Mouse (Mus musculus) thymus, adult 2 months (tissue): ENCODE measurements around the gene Trim65. TPM values are rescaled to one million over a fixed set of nuclear protein-coding genes. Genes with fewer than 3 reads are reported as not detected.

Experiments used
- DNase-seq: peaks from one replicate; pipeline ENCODE4 v3.0.0; 2021
- H3K27ac ChIP-seq: fragments of 200-500 bp; 2 replicates; pipeline ENCODE4 v1.5.1; 2012; ENCODE audit warnings: low read length, control low read depth; ENCODE audit not compliant: control insufficient read depth, insufficient read depth
- H3K27me3 ChIP-seq: fragments of 200-500 bp; 2 replicates; pipeline ENCODE4 v1.6.1; 2012; ENCODE audit warnings: mild to moderate bottlenecking, low read length, moderate library complexity, mixed read lengths; ENCODE audit not compliant: control insufficient read depth, insufficient read depth
- H3K36me3 ChIP-seq: fragments of 200-500 bp; 2 replicates; pipeline ENCODE4 v1.6.1; 2012; ENCODE audit warnings: mild to moderate bottlenecking, low read length, moderate library complexity; ENCODE audit not compliant: control insufficient read depth, insufficient read depth
- H3K4me1 ChIP-seq: fragments of 200-500 bp; replicated peaks from 2 replicates; pipeline ENCODE4 v1.6.1; 2012; ENCODE audit warnings: low read length; ENCODE audit not compliant: control insufficient read depth, insufficient read depth
- H3K4me3 ChIP-seq: fragments of 200-500 bp; 2 replicates; pipeline ENCODE4 v1.5.1; 2012; ENCODE audit warnings: mild to moderate bottlenecking, low read length, control low read depth, moderate library complexity; ENCODE audit not compliant: control insufficient read depth, insufficient read depth
- CTCF ChIP-seq: fragments of 200-500 bp; IDR thresholded peaks from 2 replicates; pipeline ENCODE4 v1.5.1; 2012; ENCODE audit warnings: mild to moderate bottlenecking, control low read depth, low read length, moderate library complexity, borderline replicate concordance; ENCODE audit not compliant: control insufficient read depth, poor library complexity, insufficient read depth; ENCODE audit errors: extremely low read depth
- POLR2A ChIP-seq: fragments of 200-500 bp; IDR thresholded peaks from 2 replicates; pipeline ENCODE4 v1.6.1; 2012; ENCODE audit warnings: mild to moderate bottlenecking, low read length, control low read depth, moderate library complexity; ENCODE audit not compliant: control insufficient read depth, poor library complexity, insufficient read depth; ENCODE audit errors: extremely low read depth
- WGBS: fragments of 180-500 bp; shearing (Covaris S2); methylation state at CpG from one replicate; pipeline ENCODE4 v1.1.7; 2018; 5-methylcytosine and 5-hydroxymethylcytosine counted together
- polyA plus RNA-seq: library from polyadenylated mRNA; depleted of rRNA; stranded (reverse); fragments of >200 nt; gene quantifications from 2 replicates; pipeline ENCODE4 v1.2.3, GENCODE M21; 2012

Gene Trim65
- polyA plus RNA-seq, 1 experiment = 24.5 TPM

DNA sequence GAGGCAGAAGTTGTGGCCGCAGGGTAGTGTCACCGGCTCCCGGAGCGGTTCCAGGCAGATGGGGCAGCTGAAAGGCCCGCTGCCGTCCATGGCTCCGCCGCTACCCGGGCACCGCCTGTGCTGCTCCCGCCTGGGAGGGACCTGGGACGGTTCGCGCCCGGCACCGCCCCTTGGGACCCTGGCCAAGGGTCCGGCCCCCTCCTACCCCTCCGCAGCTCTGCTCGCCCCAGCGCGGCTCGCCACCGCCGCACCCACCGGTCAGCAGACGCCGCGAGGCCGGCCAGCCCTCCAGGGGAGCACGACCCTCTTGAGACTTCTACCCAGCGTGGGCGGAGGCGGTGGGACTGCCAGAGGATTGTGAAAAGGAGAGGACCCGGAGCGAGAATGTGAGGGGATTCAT, 20.8 kb downstream of the Trim65 start:
- peaks cover 8% of the 10 kb centered on the region; the same call in 1 of the 2 replicates for H3K4me1 ChIP-seq
- peaks cover 11% of the 10 kb centered on the region; the same call in 1 of the 2 replicates for H3K27me3 ChIP-seq
- DNase-seq = no peak
- H3K4me3 ChIP-seq = peak overlapping the region; percentile 33
- no peak for TF ChIP-seq POLR2A
- TF ChIP-seq CTCF = no peak
- H3K27ac ChIP-seq = no peak overlapping the region
- 5% methylated on average over 35 of the region's 35 CpGs for WGBS
- H3K36me3 ChIP-seq = no peaks in the 10 kb centered on the region

DNA sequence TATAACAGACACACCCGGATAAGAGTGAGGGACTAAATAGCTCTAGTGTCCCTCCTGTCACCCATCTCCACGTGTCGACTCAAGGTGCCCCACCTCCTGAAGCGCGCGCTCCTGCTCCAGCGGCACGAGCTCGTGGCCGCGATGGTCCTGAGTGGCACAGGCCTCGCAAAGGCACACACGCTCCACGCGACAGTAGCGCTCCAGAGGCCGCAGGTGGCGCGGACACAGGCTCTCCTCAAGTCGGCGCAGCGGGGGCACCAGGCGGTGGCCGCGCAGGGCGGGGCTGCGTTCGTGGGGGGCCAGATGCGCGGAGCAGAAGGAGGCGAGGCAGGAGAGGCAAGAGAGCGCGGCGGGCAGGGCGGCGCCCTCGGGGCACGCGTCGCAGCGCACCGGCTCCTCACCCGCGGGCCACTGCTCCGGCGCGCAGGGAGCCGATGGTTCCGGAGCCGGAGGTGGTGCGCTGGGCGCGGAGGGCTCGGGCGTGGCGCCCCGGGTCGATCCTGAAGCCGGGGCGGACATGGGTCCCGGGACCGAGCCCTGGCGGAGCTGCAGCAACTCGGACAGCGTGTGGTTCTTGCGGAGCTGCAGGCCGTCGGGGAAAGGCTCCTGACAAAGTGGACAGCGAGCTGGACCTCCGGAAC, 21.4 kb downstream of the Trim65 start:
- no peak for DNase-seq
- H3K27me3 ChIP-seq = peaks cover 11% of the 10 kb centered on the region; the same call in 1 of the 2 replicates
- TF ChIP-seq POLR2A (no peak), CTCF (no peak)
- no peaks in the 10 kb centered on the region for H3K36me3 ChIP-seq
- WGBS = 2% methylated on average over 70 of the region's 70 CpGs
- H3K27ac ChIP-seq = no peak overlapping the region
- H3K4me3 ChIP-seq = peak overlapping the region; percentile 33
- peaks cover 8% of the 10 kb centered on the region; the same call in 1 of the 2 replicates for H3K4me1 ChIP-seq

DNA sequence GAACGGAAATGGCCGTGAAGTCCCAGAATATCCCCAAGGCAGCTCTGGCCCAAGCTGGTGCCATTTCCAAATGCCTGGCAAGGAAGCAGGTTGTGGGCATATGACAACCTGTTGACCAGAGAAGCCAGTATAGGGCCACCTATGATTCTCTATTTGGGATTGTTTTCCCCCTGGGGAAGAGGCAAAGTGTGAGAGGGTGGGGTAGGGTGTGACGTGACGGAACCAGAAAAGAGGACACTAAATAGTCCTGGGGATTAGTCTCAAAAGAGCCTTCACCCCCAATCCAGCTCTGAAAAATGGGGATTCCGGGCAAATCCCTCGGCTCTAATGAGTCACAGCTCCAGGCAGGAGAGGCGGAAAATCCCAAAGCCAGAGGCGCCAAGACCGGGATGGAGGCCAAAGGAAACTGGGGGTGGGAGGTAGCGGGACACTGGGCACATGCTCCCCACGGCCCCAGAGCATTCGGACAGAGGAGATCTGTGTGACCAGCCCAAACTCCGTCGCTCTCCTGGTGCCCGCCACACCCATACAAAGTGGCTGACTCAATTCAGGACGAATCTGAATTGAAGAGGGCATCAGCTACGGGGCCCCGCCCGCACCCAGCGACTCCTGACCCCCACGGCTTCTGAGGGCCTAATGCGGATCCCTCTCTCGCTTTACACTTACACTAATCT, 22.3 kb downstream of the Trim65 start:
- 68% methylated on average over 23 of the region's 23 CpGs for WGBS
- TF ChIP-seq CTCF (no peak), POLR2A (no peak)
- Histone ChIP-seq H3K27me3 (peaks cover 11% of the 10 kb centered on the region; the same call in 1 of the 2 replicates), H3K4me1 (peaks cover 8% of the 10 kb centered on the region; the same call in 1 of the 2 replicates), H3K27ac (peak overlapping the region; percentile 19; the same call in 1 of the 2 replicates), H3K36me3 (no peaks in the 10 kb centered on the region), H3K4me3 (0 out of 2 replicates have a peak overlapping the region, but pooled peaks have one; percentile 7)
- DNase-seq = no peak

DNA sequence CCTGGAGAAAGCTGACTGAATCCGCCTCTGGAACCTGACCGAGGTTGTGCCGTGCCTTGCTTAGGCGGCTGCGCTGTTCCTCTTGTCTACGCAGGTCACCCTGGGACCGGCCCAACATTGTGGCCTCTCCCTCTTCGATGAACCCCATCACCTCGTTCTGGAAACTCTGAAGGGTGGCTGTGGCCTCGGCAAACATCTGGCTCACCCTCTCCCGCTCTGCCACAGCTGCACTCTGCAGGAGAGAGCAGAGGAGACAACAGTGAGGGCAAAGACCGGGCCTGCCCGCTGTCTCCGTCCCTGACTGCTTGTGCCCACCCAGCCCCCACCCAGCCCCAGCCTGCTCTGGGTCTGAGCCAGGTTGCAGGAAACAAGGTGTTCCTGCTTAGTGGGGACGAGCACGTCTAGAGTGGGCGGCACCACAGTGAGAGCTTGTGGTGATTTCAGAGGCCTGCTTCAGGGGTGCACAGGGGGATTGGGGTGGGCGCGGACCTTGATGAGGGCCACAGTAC, 23.1 kb downstream of the Trim65 start:
- no peak for DNase-seq
- H3K4me3 ChIP-seq = 0 out of 2 replicates have a peak overlapping the region, but pooled peaks have one; percentile 7
- peaks cover 8% of the 10 kb centered on the region; the same call in 1 of the 2 replicates for H3K4me1 ChIP-seq
- H3K27me3 ChIP-seq = peaks cover 11% of the 10 kb centered on the region; the same call in 1 of the 2 replicates
- H3K36me3 ChIP-seq = no peaks in the 10 kb centered on the region
- WGBS = 84% methylated on average over 19 of the region's 19 CpGs
- H3K27ac ChIP-seq = peak overlapping the region; percentile 19; the same call in 1 of the 2 replicates
- no peak for TF ChIP-seq CTCF
- no peak for TF ChIP-seq POLR2A

DNA sequence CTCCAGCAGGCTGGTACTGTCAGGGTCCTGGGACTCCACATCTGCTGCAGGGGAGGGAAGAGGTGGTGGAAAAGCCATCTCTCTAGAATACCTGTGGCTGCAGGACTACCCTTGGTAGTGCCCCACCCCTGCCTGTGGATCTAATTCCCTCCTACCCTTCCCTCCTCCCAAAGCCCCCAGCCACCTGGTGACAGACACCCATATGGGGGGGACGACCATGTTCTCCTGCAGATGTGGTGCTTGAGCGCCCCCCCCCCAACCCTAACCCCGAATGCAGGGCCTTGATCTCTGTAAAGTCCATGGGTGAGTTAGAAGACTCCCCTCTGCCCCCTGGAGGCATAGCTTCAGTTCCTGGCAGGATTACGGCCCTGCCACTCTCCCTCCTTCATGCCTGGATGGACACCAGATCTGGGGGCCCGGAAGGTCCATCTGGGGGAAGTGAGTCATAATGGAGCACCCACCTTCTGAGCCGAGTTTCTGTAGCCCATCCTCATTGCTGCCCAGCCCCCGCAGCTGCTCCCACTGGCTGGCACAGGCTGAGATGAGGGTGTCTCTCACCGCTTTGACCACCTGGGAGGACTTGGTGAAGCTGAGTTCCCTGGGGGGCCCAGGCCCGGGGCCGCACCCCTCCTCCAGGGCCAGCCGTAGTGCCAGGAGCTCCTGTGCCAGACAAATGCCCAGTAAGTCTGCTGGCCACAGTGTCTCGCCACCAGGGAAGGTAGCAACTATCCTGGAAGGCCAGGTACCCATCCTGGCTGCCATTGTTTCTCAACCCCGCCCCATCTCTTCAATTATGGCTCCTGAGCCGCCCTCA, 23.8 kb downstream of the Trim65 start:
- no peak overlapping the region for H3K4me3 ChIP-seq
- TF ChIP-seq POLR2A (no peak), CTCF (no peak)
- no peak overlapping the region for H3K27ac ChIP-seq
- H3K4me1 ChIP-seq = peaks cover 8% of the 10 kb centered on the region; the same call in 1 of the 2 replicates
- peaks cover 11% of the 10 kb centered on the region; the same call in 1 of the 2 replicates for H3K27me3 ChIP-seq
- H3K36me3 ChIP-seq = no peaks in the 10 kb centered on the region
- DNase-seq = no peak
- WGBS = 79% methylated on average over 14 of the region's 14 CpGs
